Mouse (Mus musculus): ENCODE results near the gene Nemp1. TPM values are rescaled to one million over a fixed set of nuclear protein-coding genes. Genes with fewer than 3 reads are reported as not detected.
"Not testable (repeated sequence)": the region's sequence is repeated elsewhere in the genome, so short reads cannot be mapped to it uniquely, and the experiment has no call there.

Gene Nemp1
- polyA plus RNA-seq, 1 experiment from 2014 or later, result 6.7 TPM

- Histone ChIP-seq H3K4me2 (ENCODE audit: low read depth, low read length) (peak within 1 kb of the TSS; percentile 94), H3K4me1 (ENCODE audit: control insufficient read depth, low read depth, low read length) (peaks cover 20% of the 10 kb centered on the region), H3K27ac (ENCODE audit: low read length) (peak within 1 kb of the TSS; percentile 89), H3K36me3 (ENCODE audit: control insufficient read depth, insufficient read depth) (no peaks in the 10 kb centered on the region), H3K9me3 (replicated peaks; ENCODE audit: control insufficient read depth, low read length) (no peaks in the 10 kb centered on the region), H3K4me3 (ENCODE audit: low read depth, low read length) (peak within 1 kb of the TSS; percentile 64), H3K27me3 (ENCODE audit: control insufficient read depth, insufficient read depth, low read depth, low read length) (no peaks in the 10 kb centered on the region), H3K9ac (ENCODE audit: low read depth, low read length) (peak within 1 kb of the TSS; percentile 68)
- ATAC-seq (ENCODE audit: low read depth), result peak; percentile 68
- 1% methylated on average over 37 of the region's 37 CpGs for WGBS (ENCODE audit: insufficient replicate concordance)
Observed at GRCm38 (mm10) chr10:127642772-127643552, 23.7 kb upstream of the Nemp1 start, which contains the start of gene Stat6. Gene Stat6, plus strand, starts transcription at chr10:127642986.

GRCm38 (mm10) chr10:127643553-127644238 lies 23.0 kb upstream of the Nemp1 start:
- Histone ChIP-seq H3K36me3 (ENCODE audit: control insufficient read depth, insufficient read depth) (no peaks in the 10 kb centered on the region; the same call in 1 of the 2 replicates), H3K27ac (ENCODE audit: low read length) (peak overlapping the region; percentile 89), H3K4me1 (ENCODE audit: control insufficient read depth, low read depth, low read length) (peaks cover 20% of the 10 kb centered on the region), H3K4me3 (ENCODE audit: low read depth, low read length) (peak overlapping the region; percentile 64), H3K4me2 (ENCODE audit: low read depth, low read length) (peak overlapping the region; percentile 94), H3K9ac (ENCODE audit: low read depth, low read length) (peak overlapping the region; percentile 68), H3K9me3 (replicated peaks; ENCODE audit: control insufficient read depth, low read length) (no peaks in the 10 kb centered on the region), H3K27me3 (ENCODE audit: control insufficient read depth, insufficient read depth, low read depth, low read length) (no peaks in the 10 kb centered on the region)
- under 1% methylated on average over 25 of the region's 25 CpGs for WGBS (ENCODE audit: insufficient replicate concordance)
- peak; percentile 61 for ATAC-seq (ENCODE audit: low read depth)

- no peak overlapping the region for H3K4me2 ChIP-seq (ENCODE audit: low read depth, low read length)
- no peaks in the 10 kb centered on the region for H3K27me3 ChIP-seq (ENCODE audit: control insufficient read depth, insufficient read depth, low read depth, low read length)
- H3K4me1 ChIP-seq (ENCODE audit: control insufficient read depth, low read depth, low read length), result peaks cover 20% of the 10 kb centered on the region
- H3K36me3 ChIP-seq (ENCODE audit: control insufficient read depth, insufficient read depth), result no peaks in the 10 kb centered on the region; the same call in 1 of the 2 replicates
- no peak overlapping the region for H3K4me3 ChIP-seq (ENCODE audit: low read depth, low read length)
- H3K9me3 ChIP-seq (replicated peaks; ENCODE audit: control insufficient read depth, low read length), result no peaks in the 10 kb centered on the region
- no peak overlapping the region for H3K27ac ChIP-seq (ENCODE audit: low read length)
- no peak overlapping the region for H3K9ac ChIP-seq (ENCODE audit: low read depth, low read length)
- 46% methylated on average over 2 of the region's 2 CpGs for WGBS (ENCODE audit: insufficient replicate concordance)
- ATAC-seq (ENCODE audit: low read depth), result no peak
Observed at GRCm38 (mm10) chr10:127645791-127646190, 20.9 kb upstream of the Nemp1 start.

- H3K4me1 ChIP-seq (ENCODE audit: control insufficient read depth, low read depth, low read length), result no peaks in the 10 kb centered on the region
Observed at GRCm38 (mm10) chr10:127652906-127653638, 13.6 kb upstream of the Nemp1 start.

GRCm38 (mm10) chr10:127654970-127655579 lies 11.6 kb upstream of the Nemp1 start:
- no peak overlapping the region for H3K4me3 ChIP-seq (ENCODE audit: low read depth, low read length)
- H3K27ac ChIP-seq (ENCODE audit: low read length), result no peak overlapping the region
- H3K4me1 ChIP-seq (ENCODE audit: control insufficient read depth, low read depth, low read length), result no peaks in the 10 kb centered on the region
- ATAC-seq (ENCODE audit: low read depth), result no peak
- H3K9ac ChIP-seq (ENCODE audit: low read depth, low read length), result no peak overlapping the region
- no peaks in the 10 kb centered on the region for H3K9me3 ChIP-seq (replicated peaks; ENCODE audit: control insufficient read depth, low read length)
- H3K36me3 ChIP-seq (ENCODE audit: control insufficient read depth, insufficient read depth), result peaks cover 14% of the 10 kb centered on the region
- 47% methylated on average over 16 of the region's 16 CpGs for WGBS (ENCODE audit: insufficient replicate concordance)
- no peak overlapping the region for H3K4me2 ChIP-seq (ENCODE audit: low read depth, low read length)
- no peaks in the 10 kb centered on the region for H3K27me3 ChIP-seq (ENCODE audit: control insufficient read depth, insufficient read depth, low read depth, low read length)

More at GRCm38 (mm10) chr10:127652906-127653638, 13.6 kb upstream of the Nemp1 start:
- Histone ChIP-seq H3K36me3 (ENCODE audit: control insufficient read depth, insufficient read depth) (peaks cover 14% of the 10 kb centered on the region), H3K9me3 (replicated peaks; ENCODE audit: control insufficient read depth, low read length) (no peaks in the 10 kb centered on the region), H3K4me2 (ENCODE audit: low read depth, low read length) (no peak overlapping the region), H3K4me3 (ENCODE audit: low read depth, low read length) (no peak overlapping the region), H3K27me3 (ENCODE audit: control insufficient read depth, insufficient read depth, low read depth, low read length) (no peaks in the 10 kb centered on the region), H3K27ac (ENCODE audit: low read length) (no peak overlapping the region), H3K9ac (ENCODE audit: low read depth, low read length) (no peak overlapping the region)
- 77% methylated on average over 21 of the region's 21 CpGs for WGBS (ENCODE audit: insufficient replicate concordance)
- no peak for ATAC-seq (ENCODE audit: low read depth)

- not testable (repeated sequence) for H3K27me3 ChIP-seq (ENCODE audit: control insufficient read depth, insufficient read depth, low read depth, low read length); H3K9ac ChIP-seq (ENCODE audit: low read depth, low read length); ATAC-seq (ENCODE audit: low read depth); H3K9me3 ChIP-seq (replicated peaks; ENCODE audit: control insufficient read depth, low read length); H3K4me3 ChIP-seq (ENCODE audit: low read depth, low read length); H3K4me2 ChIP-seq (ENCODE audit: low read depth, low read length); H3K27ac ChIP-seq (ENCODE audit: low read length); H3K36me3 ChIP-seq (ENCODE audit: control insufficient read depth, insufficient read depth)
- 72% methylated on average over 6 of the region's 6 CpGs for WGBS (ENCODE audit: insufficient replicate concordance)
- H3K4me1 ChIP-seq (ENCODE audit: control insufficient read depth, low read depth, low read length), result peaks cover 15% of the 10 kb centered on the region
Observed at GRCm38 (mm10) chr10:127657617-127658016, 9.1 kb upstream of the Nemp1 start.

- Histone ChIP-seq H3K9me3 (replicated peaks; ENCODE audit: control insufficient read depth, low read length) (no peaks in the 10 kb centered on the region), H3K36me3 (ENCODE audit: control insufficient read depth, insufficient read depth) (peaks cover 7% of the 10 kb centered on the region), H3K4me2 (ENCODE audit: low read depth, low read length) (no peak overlapping the region), H3K27me3 (ENCODE audit: control insufficient read depth, insufficient read depth, low read depth, low read length) (peaks cover 6% of the 10 kb centered on the region), H3K9ac (ENCODE audit: low read depth, low read length) (no peak overlapping the region), H3K4me1 (ENCODE audit: control insufficient read depth, low read depth, low read length) (peaks cover 20% of the 10 kb centered on the region), H3K4me3 (ENCODE audit: low read depth, low read length) (no peak overlapping the region), H3K27ac (ENCODE audit: low read length) (no peak overlapping the region)
- no peak; the same call in 1 of the 2 replicates for ATAC-seq (ENCODE audit: low read depth)
- 21% methylated on average over 6 of the region's 6 CpGs for WGBS (ENCODE audit: insufficient replicate concordance)
Observed at GRCm38 (mm10) chr10:127658076-127658475, 8.6 kb upstream of the Nemp1 start.

- Histone ChIP-seq H3K4me1 (ENCODE audit: control insufficient read depth, low read depth, low read length) (peaks cover 31% of the 10 kb centered on the region), H3K27ac (ENCODE audit: low read length) (no peak overlapping the region), H3K36me3 (ENCODE audit: control insufficient read depth, insufficient read depth) (peaks cover 4% of the 10 kb centered on the region), H3K27me3 (ENCODE audit: control insufficient read depth, insufficient read depth, low read depth, low read length) (peaks cover 16% of the 10 kb centered on the region), H3K9me3 (replicated peaks; ENCODE audit: control insufficient read depth, low read length) (no peaks in the 10 kb centered on the region), H3K4me2 (ENCODE audit: low read depth, low read length) (no peak overlapping the region), H3K9ac (ENCODE audit: low read depth, low read length) (no peak overlapping the region), H3K4me3 (ENCODE audit: low read depth, low read length) (no peak overlapping the region)
- no peak for ATAC-seq (ENCODE audit: low read depth)
- WGBS (ENCODE audit: insufficient replicate concordance), result 56% methylated on average over 1 of the region's 1 CpGs
Observed at GRCm38 (mm10) chr10:127659551-127659950, 7.2 kb upstream of the Nemp1 start.

Data from liver, embryonic 16.5 days (tissue).